Mouse (Mus musculus) CH12.LX (cell line): ENCODE data around the gene Sdhb.

Source experiments
- BHLHE40 ChIP-seq: IDR thresholded peaks from 2 replicates; pipeline ENCODE4 v1.6.1; 2011; ENCODE audit warnings: mild to moderate bottlenecking, low read depth, low read length, improper control_type of control experiment
- CHD2 ChIP-seq: IDR thresholded peaks from 2 replicates; pipeline ENCODE4 v1.6.1; 2011; ENCODE audit warnings: low read length, improper control_type of control experiment
- CTCF ChIP-seq, 2 experiments: IDR thresholded peaks in 1 of 2; conservative IDR thresholded peaks in 1 of 2; 2 replicates each; pipeline ENCODE4 v1.5.1; 2011 to 2012; ENCODE audit warnings: low read depth in 2 of 2, low read length in 2 of 2, improper control_type of control experiment in 1 of 2, inconsistent platforms in 1 of 2, mild to moderate bottlenecking in 1 of 2, moderate library complexity in 1 of 2
- E2F4 ChIP-seq: IDR thresholded peaks from 2 replicates; pipeline ENCODE4 v1.6.1; 2011; ENCODE audit warnings: low read depth, low read length, improper control_type of control experiment; ENCODE audit not compliant: insufficient replicate concordance
- EP300 ChIP-seq: IDR thresholded peaks from 2 replicates; pipeline ENCODE4 v1.6.1; 2011; ENCODE audit warnings: low read length, improper control_type of control experiment
- JUND ChIP-seq: conservative IDR thresholded peaks from 2 replicates; pipeline ENCODE4 v1.6.1; 2011; ENCODE audit warnings: low read depth, low read length, improper control_type of control experiment
- MYC ChIP-seq: IDR thresholded peaks from 2 replicates; pipeline ENCODE4 v1.6.1; 2011; ENCODE audit warnings: low read depth, mild to moderate bottlenecking, improper control_type of control experiment, low read length
- NRF1 ChIP-seq: IDR thresholded peaks from 2 replicates; pipeline ENCODE4 v1.6.1; 2014; ENCODE audit warnings: low read depth, mild to moderate bottlenecking, inconsistent platforms, low read length, improper control_type of control experiment, moderate library complexity
- POLR2A ChIP-seq: IDR thresholded peaks from 2 replicates; pipeline ENCODE4 v1.6.1; 2011; ENCODE audit warnings: low read depth, mild to moderate bottlenecking, improper control_type of control experiment, low read length
- SMC3 ChIP-seq: IDR thresholded peaks from 2 replicates; pipeline ENCODE4 v1.6.1; 2011; ENCODE audit warnings: low read depth, low read length, improper control_type of control experiment
- TCF12 ChIP-seq: IDR thresholded peaks from 2 replicates; pipeline ENCODE4 v1.6.1; 2014; ENCODE audit warnings: low read depth, mild to moderate bottlenecking, inconsistent platforms, low read length, improper control_type of control experiment
- UBTF ChIP-seq: IDR thresholded peaks from 2 replicates; pipeline ENCODE4 v1.6.1; 2012; ENCODE audit warnings: low read depth, mild to moderate bottlenecking, inconsistent platforms, low read length, improper control_type of control experiment, moderate library complexity
- USF2 ChIP-seq: conservative IDR thresholded peaks from 2 replicates; pipeline ENCODE4 v1.6.1; 2011; ENCODE audit warnings: low read depth, low read length, improper control_type of control experiment

DNA sequence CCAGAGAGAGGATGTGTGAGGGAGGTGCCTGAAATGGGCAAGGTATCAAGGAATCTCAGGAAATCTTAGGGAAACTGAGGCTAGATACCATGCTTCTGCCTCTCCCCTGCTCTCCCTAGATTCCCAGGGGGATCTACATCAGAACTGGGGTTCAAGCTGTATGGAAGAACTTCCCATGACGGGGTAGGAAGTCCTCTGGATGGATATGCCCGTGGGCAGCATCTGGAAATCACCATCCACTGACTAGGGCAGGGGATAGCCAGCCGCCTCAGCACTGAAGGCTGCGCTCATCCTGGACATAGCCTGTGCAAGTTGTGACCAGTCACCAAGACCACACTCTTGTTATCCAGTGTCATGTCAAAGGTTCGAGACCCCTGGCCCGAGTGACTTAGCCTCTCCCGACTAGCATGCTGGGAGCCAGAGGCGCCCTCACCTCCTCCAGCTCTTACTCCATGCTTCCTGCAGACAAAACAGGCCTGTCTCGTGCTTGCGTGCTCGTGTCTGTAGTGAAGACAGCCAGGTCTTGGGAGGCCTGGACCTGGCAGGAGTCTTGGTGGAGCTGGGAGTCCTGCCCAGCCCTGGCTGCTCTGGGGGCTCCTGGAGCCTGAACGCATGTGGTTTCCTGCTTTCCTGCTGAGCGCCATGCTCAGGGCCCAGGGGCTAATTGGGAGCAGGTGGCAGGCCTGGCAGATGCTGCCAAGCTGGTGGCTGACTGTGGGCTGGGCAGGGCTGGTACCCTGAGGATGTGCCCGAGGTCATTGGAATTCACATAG lies 50.7 kb downstream of the Sdhb start:
- TF ChIP-seq CHD2, result no peak
- TF ChIP-seq USF2, result no peak
- no peak for TF ChIP-seq POLR2A
- TF ChIP-seq SMC3, result no peak
- TF ChIP-seq EP300, result no peak
- no peak for TF ChIP-seq CTCF (conservative IDR thresholded peaks at IDR 0.05 in 1 of 2, IDR thresholded peaks at IDR 0.05 in 1 of 2; ENCODE audit: low read depth in 2 of 2, low read length in 2 of 2)
- TF ChIP-seq NRF1, result no peak
- no peak for TF ChIP-seq TCF12
- no peak for TF ChIP-seq JUND
- TF ChIP-seq MYC, result no peak
- no peak for TF ChIP-seq BHLHE40
- no peak for TF ChIP-seq E2F4
- TF ChIP-seq UBTF, result no peak
